Mouse (Mus musculus): ENCODE data around the gene Mustn1. TPM values are rescaled to one million over a fixed set of nuclear protein-coding genes. Genes with fewer than 3 reads are reported as not detected.

The Mustn1 gene
- polyA plus RNA-seq, 1 experiment from 2014 or later, result 5.3 TPM

DNA sequence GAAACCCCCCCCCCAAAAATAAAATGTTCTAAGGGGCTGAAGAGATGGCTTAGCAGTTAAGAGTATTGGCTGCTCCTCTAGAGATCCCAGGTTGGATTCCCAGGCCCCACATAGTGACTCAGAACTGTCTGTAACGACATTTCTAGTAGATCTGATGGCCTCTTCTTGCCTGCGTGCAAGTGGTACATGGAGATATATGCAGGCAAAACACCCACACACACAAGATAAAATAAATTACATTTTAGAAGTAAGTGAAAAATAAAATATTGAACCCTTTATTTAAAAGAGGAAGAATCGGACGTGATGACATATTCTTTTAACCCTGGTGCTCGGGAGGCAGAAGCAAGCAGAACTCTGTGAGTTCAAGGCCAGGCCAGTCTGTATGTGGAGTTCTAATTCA, 23.6 kb downstream of the Mustn1 start:
- no peaks in the 10 kb centered on the region for H3K36me3 ChIP-seq (ENCODE audit: insufficient read depth, low read length)
- no peaks in the 10 kb centered on the region for H3K27me3 ChIP-seq (ENCODE audit: insufficient read depth, low read length)
- ATAC-seq (ENCODE audit: low FRiP score, low TSS enrichment), result no peak
- no peaks in the 10 kb centered on the region for H3K4me1 ChIP-seq (ENCODE audit: insufficient read depth, low read length)
- no peak overlapping the region for H3K4me2 ChIP-seq (replicated peaks; ENCODE audit: low read depth, low read length)
- H3K27ac ChIP-seq (ENCODE audit: low read length), result no peak overlapping the region
- 87% methylated on average over 5 of the region's 5 CpGs for WGBS
- no peak overlapping the region for H3K9ac ChIP-seq (replicated peaks; ENCODE audit: low read length)
- no peak overlapping the region for H3K4me3 ChIP-seq (ENCODE audit: low read length)
- H3K9me3 ChIP-seq (ENCODE audit: low read length), result peaks cover 6% of the 10 kb centered on the region; the same call in 1 of the 2 replicates

DNA sequence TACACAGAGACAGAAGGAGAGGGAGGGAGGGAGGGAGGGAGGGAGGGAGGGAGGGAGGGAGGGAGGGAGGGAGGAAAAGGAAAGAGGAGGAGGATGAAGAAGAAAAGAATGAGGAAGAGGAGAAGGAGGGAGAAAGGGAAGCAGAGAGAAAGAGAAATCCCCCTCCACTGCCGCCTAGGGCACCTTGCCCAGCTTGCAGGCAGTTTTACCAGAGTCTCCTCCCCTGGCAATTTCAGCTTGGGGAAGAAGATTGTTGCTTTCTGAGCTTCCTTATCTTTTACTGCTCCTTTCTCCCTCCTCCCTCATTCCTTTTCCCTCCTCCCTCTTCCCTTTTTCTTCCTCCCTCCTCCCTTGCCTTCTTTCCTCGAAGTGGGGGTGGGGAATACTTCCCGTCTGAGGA, 24.0 kb downstream of the Mustn1 start:
- no peak overlapping the region for H3K4me2 ChIP-seq (replicated peaks; ENCODE audit: low read depth, low read length)
- no peak for ATAC-seq (ENCODE audit: low FRiP score, low TSS enrichment)
- no peak overlapping the region for H3K4me3 ChIP-seq (ENCODE audit: low read length)
- H3K4me1 ChIP-seq (ENCODE audit: insufficient read depth, low read length), result no peaks in the 10 kb centered on the region
- H3K36me3 ChIP-seq (ENCODE audit: insufficient read depth, low read length), result no peaks in the 10 kb centered on the region
- no peak overlapping the region for H3K9ac ChIP-seq (replicated peaks; ENCODE audit: low read length)
- WGBS, result 74% methylated on average over 3 of the region's 3 CpGs
- H3K27me3 ChIP-seq (ENCODE audit: insufficient read depth, low read length), result no peaks in the 10 kb centered on the region
- peaks cover 6% of the 10 kb centered on the region; the same call in 1 of the 2 replicates for H3K9me3 ChIP-seq (ENCODE audit: low read length)
- H3K27ac ChIP-seq (ENCODE audit: low read length), result no peak overlapping the region

DNA sequence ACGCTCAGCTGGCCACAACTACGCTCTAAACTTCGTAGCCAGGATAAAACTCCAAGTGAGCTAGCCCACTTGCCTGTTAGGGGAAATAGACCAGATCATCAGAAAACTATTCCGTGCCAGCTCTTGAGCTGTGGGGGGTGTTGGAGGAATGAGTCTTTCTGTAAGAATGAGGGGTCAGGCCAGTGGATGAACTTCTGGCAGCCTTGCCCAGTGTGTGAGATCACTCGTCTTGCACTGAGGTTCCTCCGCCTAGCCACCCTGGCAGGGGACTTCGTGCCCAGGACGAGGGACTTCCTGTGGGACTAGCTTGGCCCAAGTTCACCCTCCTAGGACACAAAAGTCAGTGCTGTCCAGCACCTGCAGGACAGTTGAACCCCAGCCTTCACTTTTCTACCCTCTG, 25.3 kb downstream of the Mustn1 start:
- Histone ChIP-seq H3K4me2 (replicated peaks; ENCODE audit: low read depth, low read length) (no peak overlapping the region), H3K9me3 (ENCODE audit: low read length) (peaks cover 6% of the 10 kb centered on the region; the same call in 1 of the 2 replicates), H3K27ac (ENCODE audit: low read length) (no peak overlapping the region), H3K27me3 (ENCODE audit: insufficient read depth, low read length) (no peaks in the 10 kb centered on the region), H3K4me1 (ENCODE audit: insufficient read depth, low read length) (no peaks in the 10 kb centered on the region), H3K4me3 (ENCODE audit: low read length) (no peak overlapping the region), H3K9ac (replicated peaks; ENCODE audit: low read length) (no peak overlapping the region), H3K36me3 (ENCODE audit: insufficient read depth, low read length) (no peaks in the 10 kb centered on the region)
- WGBS, result 84% methylated on average over 8 of the region's 8 CpGs
- no peak for ATAC-seq (ENCODE audit: low FRiP score, low TSS enrichment)

DNA sequence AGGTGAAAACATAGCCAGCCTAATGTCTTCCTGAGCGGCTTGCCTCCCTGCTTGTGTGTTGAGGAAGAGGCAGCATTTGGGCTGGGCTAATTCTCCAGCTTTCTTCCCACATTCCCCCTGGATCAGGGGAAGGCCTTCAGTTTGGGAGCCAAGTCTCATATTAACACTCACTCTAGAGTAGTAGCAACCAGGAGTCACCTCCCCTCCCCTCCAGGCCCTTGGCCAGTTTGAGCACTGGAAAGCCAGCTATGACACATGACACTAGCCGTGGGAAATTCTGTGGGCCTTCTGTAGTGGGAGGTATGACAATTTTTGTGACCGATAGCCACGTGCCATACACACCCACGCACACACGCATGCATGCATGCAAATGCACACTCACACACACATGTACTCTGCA, 27.0 kb downstream of the Mustn1 start:
- WGBS, result 88% methylated on average over 6 of the region's 6 CpGs
- no peak for ATAC-seq (ENCODE audit: low FRiP score, low TSS enrichment)
- no peak overlapping the region for H3K4me3 ChIP-seq (ENCODE audit: low read length)
- no peaks in the 10 kb centered on the region for H3K9me3 ChIP-seq (ENCODE audit: low read length)
- H3K27me3 ChIP-seq (ENCODE audit: insufficient read depth, low read length), result no peaks in the 10 kb centered on the region
- H3K4me2 ChIP-seq (replicated peaks; ENCODE audit: low read depth, low read length), result no peak overlapping the region
- no peak overlapping the region for H3K27ac ChIP-seq (ENCODE audit: low read length)
- H3K36me3 ChIP-seq (ENCODE audit: insufficient read depth, low read length), result no peaks in the 10 kb centered on the region
- no peak overlapping the region for H3K9ac ChIP-seq (replicated peaks; ENCODE audit: low read length)
- no peaks in the 10 kb centered on the region for H3K4me1 ChIP-seq (ENCODE audit: insufficient read depth, low read length)

DNA sequence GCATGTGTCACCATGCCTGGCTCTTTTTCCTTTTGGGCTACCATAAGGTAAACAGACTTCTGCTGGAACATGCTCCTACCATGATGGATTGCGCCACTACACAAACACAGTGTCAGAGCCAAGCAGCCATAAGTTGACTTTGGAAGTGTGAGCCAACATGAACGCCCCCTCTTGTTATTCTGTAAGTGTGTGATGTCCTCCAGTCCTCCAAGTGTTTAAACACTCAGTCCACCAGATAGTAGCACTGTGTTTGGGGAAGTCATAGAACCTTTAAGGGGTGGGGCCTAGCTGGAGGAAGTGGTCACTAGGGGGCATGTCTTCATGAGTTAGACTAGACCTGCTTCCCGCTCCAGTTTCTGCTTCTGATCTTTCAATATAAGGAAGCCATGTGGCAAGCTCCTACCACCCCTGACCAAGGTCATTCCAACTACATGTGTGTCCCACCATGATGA, 28.8 kb downstream of the Mustn1 start:
- H3K4me1 ChIP-seq (ENCODE audit: insufficient read depth, low read length), result no peaks in the 10 kb centered on the region
- H3K27me3 ChIP-seq (ENCODE audit: insufficient read depth, low read length), result no peaks in the 10 kb centered on the region
- H3K9me3 ChIP-seq (ENCODE audit: low read length), result no peaks in the 10 kb centered on the region
- ATAC-seq (ENCODE audit: low FRiP score, low TSS enrichment), result no peak
- H3K36me3 ChIP-seq (ENCODE audit: insufficient read depth, low read length), result no peaks in the 10 kb centered on the region
- 62% methylated on average over 3 of the region's 3 CpGs for WGBS
- H3K4me2 ChIP-seq (replicated peaks; ENCODE audit: low read depth, low read length), result no peak overlapping the region
- H3K27ac ChIP-seq (ENCODE audit: low read length), result no peak overlapping the region
- H3K4me3 ChIP-seq (ENCODE audit: low read length), result no peak overlapping the region
- no peak overlapping the region for H3K9ac ChIP-seq (replicated peaks; ENCODE audit: low read length)

DNA sequence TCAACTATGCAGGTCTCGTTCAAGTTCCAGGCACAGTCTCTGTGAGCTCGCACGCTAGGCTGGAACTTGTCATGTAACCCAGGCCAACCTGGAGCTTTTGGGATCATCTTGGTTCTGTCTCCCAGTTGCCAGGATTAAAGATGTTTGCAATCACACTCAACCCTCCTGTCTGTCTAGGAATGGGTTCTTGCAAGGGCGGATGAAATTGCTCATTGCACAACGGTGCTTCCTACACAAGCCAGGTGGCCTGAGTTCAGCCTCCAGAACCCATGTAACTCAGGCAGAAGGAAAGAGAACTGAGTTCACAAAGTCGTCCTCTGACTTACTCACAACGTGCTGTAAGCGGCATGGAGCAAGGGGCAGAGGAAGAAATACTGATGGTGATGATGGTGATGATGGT, 32.1 kb downstream of the Mustn1 start:
- no peak overlapping the region for H3K9ac ChIP-seq (replicated peaks; ENCODE audit: low read length)
- H3K4me1 ChIP-seq (ENCODE audit: insufficient read depth, low read length), result no peaks in the 10 kb centered on the region
- ATAC-seq (ENCODE audit: low FRiP score, low TSS enrichment), result no peak
- no peak overlapping the region for H3K4me3 ChIP-seq (ENCODE audit: low read length)
- H3K4me2 ChIP-seq (replicated peaks; ENCODE audit: low read depth, low read length), result no peak overlapping the region
- no peaks in the 10 kb centered on the region for H3K36me3 ChIP-seq (ENCODE audit: insufficient read depth, low read length)
- 94% methylated on average over 8 of the region's 8 CpGs for WGBS
- H3K9me3 ChIP-seq (ENCODE audit: low read length), result no peaks in the 10 kb centered on the region
- H3K27me3 ChIP-seq (ENCODE audit: insufficient read depth, low read length), result no peaks in the 10 kb centered on the region
- H3K27ac ChIP-seq (ENCODE audit: low read length), result no peak overlapping the region

DNA sequence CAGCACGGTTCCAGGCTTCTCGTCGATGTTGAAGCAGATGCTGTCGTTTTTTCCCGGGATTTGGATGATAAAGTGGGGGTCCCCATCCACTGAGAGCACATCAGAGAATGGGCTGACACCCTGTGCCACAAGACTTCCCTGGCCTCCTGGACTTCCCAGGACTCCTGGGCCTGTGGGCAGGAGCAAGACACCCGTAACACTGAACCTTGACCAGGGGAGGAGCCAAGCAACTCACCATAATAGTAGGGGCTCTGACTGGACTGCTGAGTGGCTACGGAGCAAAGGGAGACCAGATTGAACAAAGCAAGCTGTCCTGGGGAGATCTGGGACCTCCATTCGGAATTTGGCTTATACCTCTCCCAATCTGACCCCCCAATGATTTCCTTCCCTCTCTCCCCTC, 33.6 kb downstream of the Mustn1 start:
- H3K36me3 ChIP-seq (ENCODE audit: insufficient read depth, low read length), result no peaks in the 10 kb centered on the region
- no peaks in the 10 kb centered on the region for H3K9me3 ChIP-seq (ENCODE audit: low read length)
- H3K27me3 ChIP-seq (ENCODE audit: insufficient read depth, low read length), result no peaks in the 10 kb centered on the region
- no peak overlapping the region for H3K9ac ChIP-seq (replicated peaks; ENCODE audit: low read length)
- WGBS, result 83% methylated on average over 8 of the region's 8 CpGs
- no peaks in the 10 kb centered on the region for H3K4me1 ChIP-seq (ENCODE audit: insufficient read depth, low read length)
- H3K27ac ChIP-seq (ENCODE audit: low read length), result no peak overlapping the region
- H3K4me3 ChIP-seq (ENCODE audit: low read length), result no peak overlapping the region
- H3K4me2 ChIP-seq (replicated peaks; ENCODE audit: low read depth, low read length), result no peak overlapping the region
- 0 out of 2 replicates have a peak, but pooled peaks have one; percentile 54 for ATAC-seq (ENCODE audit: low FRiP score, low TSS enrichment)

DNA sequence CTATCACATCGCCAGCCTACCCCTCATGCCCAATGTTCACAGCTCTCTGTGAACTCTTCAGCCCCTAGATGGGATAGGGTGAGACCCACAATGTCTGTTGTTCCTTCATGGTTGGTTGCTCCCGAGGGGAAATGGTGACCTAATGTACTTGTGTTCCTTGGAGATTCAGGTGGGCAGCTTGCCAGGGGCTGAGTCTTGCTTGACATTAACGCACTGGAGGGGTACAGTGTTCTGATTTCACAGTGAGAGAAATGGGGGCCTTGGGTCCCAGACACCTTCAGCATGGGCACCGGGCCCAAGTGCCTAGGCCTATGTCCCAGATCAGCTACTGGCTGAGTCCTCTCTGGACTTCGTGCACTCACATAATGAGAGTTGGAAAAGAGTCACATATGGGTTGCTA, 34.4 kb downstream of the Mustn1 start:
- no peak overlapping the region for H3K9ac ChIP-seq (replicated peaks; ENCODE audit: low read length)
- H3K4me2 ChIP-seq (replicated peaks; ENCODE audit: low read depth, low read length), result no peak overlapping the region
- WGBS, result 75% methylated on average over 5 of the region's 5 CpGs
- H3K4me1 ChIP-seq (ENCODE audit: insufficient read depth, low read length), result no peaks in the 10 kb centered on the region
- no peaks in the 10 kb centered on the region for H3K9me3 ChIP-seq (ENCODE audit: low read length)
- no peak overlapping the region for H3K4me3 ChIP-seq (ENCODE audit: low read length)
- H3K27ac ChIP-seq (ENCODE audit: low read length), result no peak overlapping the region
- no peaks in the 10 kb centered on the region for H3K36me3 ChIP-seq (ENCODE audit: insufficient read depth, low read length)
- no peaks in the 10 kb centered on the region for H3K27me3 ChIP-seq (ENCODE audit: insufficient read depth, low read length)
- no peak for ATAC-seq (ENCODE audit: low FRiP score, low TSS enrichment)

DNA sequence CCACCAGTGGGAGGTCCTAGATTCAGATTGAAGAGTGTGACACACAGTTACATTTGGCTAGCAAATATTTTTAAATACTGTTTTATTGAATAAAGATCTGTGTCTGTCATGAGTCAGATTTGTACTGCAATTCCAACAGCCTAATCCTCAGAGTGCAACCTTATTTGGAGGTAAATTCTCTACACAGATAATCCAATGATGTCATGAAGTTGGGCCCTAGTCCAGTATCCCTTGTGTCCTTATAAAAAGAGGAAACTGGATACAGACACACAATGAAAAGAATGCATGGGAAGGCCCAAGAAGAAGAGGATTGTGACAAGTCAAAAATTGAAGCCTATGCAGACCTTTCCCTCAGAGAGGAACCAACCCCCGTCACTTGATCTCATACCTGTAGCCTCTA, 37.5 kb downstream of the Mustn1 start:
- Histone ChIP-seq H3K4me2 (replicated peaks; ENCODE audit: low read depth, low read length) (no peak overlapping the region), H3K27ac (ENCODE audit: low read length) (no peak overlapping the region), H3K27me3 (ENCODE audit: insufficient read depth, low read length) (no peaks in the 10 kb centered on the region), H3K4me1 (ENCODE audit: insufficient read depth, low read length) (no peaks in the 10 kb centered on the region), H3K9ac (replicated peaks; ENCODE audit: low read length) (no peak overlapping the region), H3K4me3 (ENCODE audit: low read length) (no peak overlapping the region), H3K36me3 (ENCODE audit: insufficient read depth, low read length) (no peaks in the 10 kb centered on the region), H3K9me3 (ENCODE audit: low read length) (no peaks in the 10 kb centered on the region)
- no peak for ATAC-seq (ENCODE audit: low FRiP score, low TSS enrichment)
- 87% methylated on average over 1 of the region's 1 CpGs for WGBS

DNA sequence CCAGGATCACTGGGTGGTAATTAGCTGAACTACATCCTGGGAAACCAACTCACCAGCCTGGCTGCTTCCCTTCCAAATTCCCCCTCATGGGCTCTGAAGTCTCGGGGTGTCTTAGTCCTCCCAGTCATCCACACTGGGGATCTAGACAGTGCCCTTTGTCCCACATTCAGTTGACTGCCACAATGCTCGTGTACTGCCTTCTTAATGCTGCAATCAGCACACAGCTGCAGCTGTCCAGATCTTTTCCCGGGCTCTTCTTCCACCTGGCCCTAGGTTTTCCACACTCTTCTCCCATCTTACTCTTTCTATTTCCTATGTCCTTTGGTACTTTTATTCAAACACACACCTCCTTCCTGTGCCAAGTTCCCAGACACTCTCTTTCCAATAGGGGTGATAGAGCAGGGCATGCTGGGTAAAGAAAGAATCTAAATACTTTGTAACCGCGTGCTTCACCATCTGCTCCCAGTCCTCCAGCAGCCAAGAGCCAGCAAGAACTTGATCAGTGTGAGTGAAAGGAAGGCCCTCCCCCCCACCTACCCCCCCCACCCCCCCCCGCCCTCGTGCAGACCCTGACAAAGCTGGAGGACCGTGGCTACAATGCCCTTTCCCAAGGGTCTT, 43.2 kb downstream of the Mustn1 start:
- no peaks in the 10 kb centered on the region for H3K27me3 ChIP-seq (ENCODE audit: insufficient read depth, low read length)
- WGBS, result 70% methylated on average over 8 of the region's 8 CpGs
- H3K9me3 ChIP-seq (ENCODE audit: low read length), result no peaks in the 10 kb centered on the region
- H3K9ac ChIP-seq (replicated peaks; ENCODE audit: low read length), result no peak overlapping the region
- no peak for ATAC-seq (ENCODE audit: low FRiP score, low TSS enrichment)
- no peaks in the 10 kb centered on the region for H3K4me1 ChIP-seq (ENCODE audit: insufficient read depth, low read length)
- H3K36me3 ChIP-seq (ENCODE audit: insufficient read depth, low read length), result no peaks in the 10 kb centered on the region
- no peak overlapping the region for H3K27ac ChIP-seq (ENCODE audit: low read length)
- no peak overlapping the region for H3K4me3 ChIP-seq (ENCODE audit: low read length)
- no peak overlapping the region for H3K4me2 ChIP-seq (replicated peaks; ENCODE audit: low read depth, low read length)
